Mouse (Mus musculus): ENCODE data around the gene Uox. TPM values are rescaled to one million over a fixed set of nuclear protein-coding genes. Genes with fewer than 3 reads are reported as not detected.

The Uox gene
- polyA plus RNA-seq, 1 experiment from 2014 or later: not detected

GRCm38 (mm10) chr3:146681696-146682095 lies 111.5 kb downstream of the Uox start:
- Histone ChIP-seq H3K4me3 (no peak overlapping the region), H3K27me3 (ENCODE audit: low read depth, poor library complexity, severe bottlenecking) (peaks cover 22% of the 10 kb centered on the region), H3K4me1 (peaks cover 13% of the 10 kb centered on the region), H3K36me3 (no peaks in the 10 kb centered on the region), H3K9me3 (replicated peaks) (no peaks in the 10 kb centered on the region), H3K27ac (no peak overlapping the region)
- WGBS: 86% methylated on average over 8 of the region's 8 CpGs
- no peak for DNase-seq (ENCODE audit: low spot score)

Other genes with a start within 250 kb of the Uox start
- gene Ssx2ip, start 165.8 kb upstream of the Uox start, polyA plus RNA-seq (2016; fragmentation: Nextera tagmentation; extraction: Ambion mirVana): 20.1 and 23.0 TPM in 2 replicates
- 3.3 and 4.7 TPM in 2 replicates for gene Ctbs, start 120.6 kb upstream of the Uox start, polyA plus RNA-seq (2016; fragmentation: Nextera tagmentation; extraction: Ambion mirVana)
- gene Spata1, start 70.7 kb upstream of the Uox start, polyA plus RNA-seq (2016; fragmentation: Nextera tagmentation; extraction: Ambion mirVana): 3.9 and 6.8 TPM in 2 replicates
- gene Gng5, start 70.6 kb upstream of the Uox start, polyA plus RNA-seq (2016; fragmentation: Nextera tagmentation; extraction: Ambion mirVana): 1,264 and 1,383 TPM in 2 replicates
- gene Rpf1, start 49.0 kb upstream of the Uox start, polyA plus RNA-seq (2016; fragmentation: Nextera tagmentation; extraction: Ambion mirVana): 63.9 and 72.4 TPM in 2 replicates
- gene Dnase2b, start 45.2 kb downstream of the Uox start, polyA plus RNA-seq (2016; fragmentation: Nextera tagmentation; extraction: Ambion mirVana): 0.05 TPM in 1 of 2 replicates, not detected in the other
- gene 4930503B20Rik, start 80.9 kb downstream of the Uox start, polyA plus RNA-seq (2016; fragmentation: Nextera tagmentation; extraction: Ambion mirVana): not detected in 2 replicates
- 0.83 and 1.2 TPM in 2 replicates for gene Samd13, start 115.2 kb downstream of the Uox start, polyA plus RNA-seq (2016; fragmentation: Nextera tagmentation; extraction: Ambion mirVana)
- gene Prkacb, start 242.6 kb downstream of the Uox start, polyA plus RNA-seq (2016; fragmentation: Nextera tagmentation; extraction: Ambion mirVana): 62.3 and 76.2 TPM in 2 replicates

All from limb, embryonic 10.5 days (tissue).